Mouse (Mus musculus) layer of hippocampus, adult 9-10 months (tissue): ENCODE results near the gene Ufsp1.

Experiments
- DNase-seq: peaks from one replicate; pipeline ENCODE4 v3.0.0; 2022; ENCODE audit warnings: low spot score

Gene Ufsp1

GRCm38 (mm10) chr5:137334317-137334716, 39.9 kb downstream of the Ufsp1 start:
- no peak for DNase-seq

- no peak for DNase-seq
Observed at GRCm38 (mm10) chr5:137335066-137335465, 40.6 kb downstream of the Ufsp1 start.

- no peak for DNase-seq
Observed at GRCm38 (mm10) chr5:137337190-137337589, 42.8 kb downstream of the Ufsp1 start.

- peak; percentile 79 for DNase-seq
Observed at GRCm38 (mm10) chr5:137338256-137338655, 43.8 kb downstream of the Ufsp1 start.

GRCm38 (mm10) chr5:137338663-137339289, 44.3 kb downstream of the Ufsp1 start:
- no peak for DNase-seq

GRCm38 (mm10) chr5:137339290-137339979, 45.0 kb downstream of the Ufsp1 start:
- DNase-seq = no peak

GRCm38 (mm10) chr5:137340222-137340621, 45.8 kb downstream of the Ufsp1 start:
- no peak for DNase-seq

- DNase-seq = no peak
Observed at GRCm38 (mm10) chr5:137342407-137343012, 48.1 kb downstream of the Ufsp1 start.

- no peak for DNase-seq
Observed at GRCm38 (mm10) chr5:137343412-137343811, 49.0 kb downstream of the Ufsp1 start.

GRCm38 (mm10) chr5:137343869-137344268, 49.4 kb downstream of the Ufsp1 start:
- DNase-seq = no peak
